Mouse (Mus musculus): ENCODE measurements around the gene Espl1. TPM values are rescaled to one million over a fixed set of nuclear protein-coding genes. Genes with fewer than 3 reads are reported as not detected.
A peak's percentile ranks its signal among the peaks of the same experiment; 100 is the strongest.

Gene Espl1
- total RNA-seq, 1 experiment from 2014 or later = 39.7 TPM

DNA sequence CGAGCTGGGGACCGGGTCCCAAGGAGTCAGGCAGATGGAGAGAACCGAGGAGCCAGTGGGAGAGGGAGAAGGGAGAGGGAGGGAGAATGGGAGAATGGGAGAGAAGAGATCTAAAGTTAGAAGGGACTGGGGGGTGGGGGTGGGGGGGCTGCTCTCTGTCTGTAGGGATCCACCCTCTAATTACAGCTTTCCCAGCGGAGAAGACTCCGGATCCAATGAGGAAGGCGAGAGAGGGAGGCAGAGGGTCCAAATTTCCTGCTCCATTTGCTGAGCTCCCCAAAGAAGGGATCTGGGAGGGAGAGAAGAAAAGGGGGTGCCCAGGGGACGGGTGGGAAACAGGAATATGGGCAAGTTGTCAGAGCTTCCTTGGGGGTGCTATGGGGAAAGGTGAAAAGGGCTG, 70.2 kb downstream of the Espl1 start:
- ATAC-seq (replicated peaks; ENCODE audit: low read depth, poor library complexity, severe bottlenecking) = no peak

DNA sequence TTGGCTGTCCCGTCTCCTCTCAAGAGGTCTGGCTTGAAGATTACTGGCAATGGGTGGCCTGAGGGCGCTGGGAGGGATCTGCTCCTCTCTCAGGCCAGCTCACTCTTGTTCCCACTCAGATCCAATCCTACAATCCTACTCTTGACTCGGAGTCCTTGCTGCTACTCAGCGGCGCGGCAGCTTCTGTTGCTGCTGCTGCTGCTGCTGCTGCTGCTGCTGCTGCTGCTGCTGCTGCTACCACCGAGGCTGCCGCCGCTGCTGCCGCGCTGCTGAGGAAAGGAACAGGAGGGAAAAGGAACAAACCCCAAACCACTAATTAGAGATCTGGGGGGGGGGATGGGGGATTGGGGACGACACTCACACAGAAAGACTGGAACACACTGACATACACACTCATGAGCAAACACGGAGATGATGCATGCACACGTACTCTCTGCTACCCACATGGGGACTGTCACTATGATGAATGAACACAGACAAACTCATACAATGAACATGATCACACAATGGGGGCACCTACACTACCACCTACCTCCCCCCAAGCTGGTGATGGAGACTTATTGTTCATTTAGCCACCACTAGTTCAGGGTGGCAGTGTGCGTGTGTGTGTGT, 70.8 kb downstream of the Espl1 start, which contains the start of gene Sp7:
Gene Sp7 (minus strand): TSS at position 450 of the 612 bp plus-strand sequence.
- ATAC-seq (replicated peaks; ENCODE audit: low read depth, poor library complexity, severe bottlenecking) = 0 out of 2 replicates have a peak, but pooled peaks have one; percentile 12

DNA sequence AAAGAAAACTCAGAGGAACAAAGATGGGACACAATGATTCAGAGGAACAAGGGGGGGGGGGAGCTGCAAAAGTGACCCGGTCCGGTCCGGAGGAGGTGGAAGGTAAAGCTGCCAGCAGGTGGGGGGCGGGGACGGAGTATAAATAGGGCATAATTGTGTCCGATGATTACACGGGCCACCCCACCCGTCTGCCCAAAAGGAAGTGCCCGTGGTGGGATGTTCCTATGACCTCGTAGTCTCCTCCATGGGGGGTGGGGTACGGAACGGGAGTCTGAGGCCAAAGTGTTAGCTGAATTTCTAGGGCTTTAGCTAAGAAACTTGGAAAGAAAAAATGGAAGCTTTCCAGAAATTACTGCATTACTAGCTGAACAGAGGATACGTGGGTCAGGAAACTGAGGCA, 73.9 kb downstream of the Espl1 start:
- ATAC-seq (replicated peaks; ENCODE audit: low read depth, poor library complexity, severe bottlenecking) = no peak

DNA sequence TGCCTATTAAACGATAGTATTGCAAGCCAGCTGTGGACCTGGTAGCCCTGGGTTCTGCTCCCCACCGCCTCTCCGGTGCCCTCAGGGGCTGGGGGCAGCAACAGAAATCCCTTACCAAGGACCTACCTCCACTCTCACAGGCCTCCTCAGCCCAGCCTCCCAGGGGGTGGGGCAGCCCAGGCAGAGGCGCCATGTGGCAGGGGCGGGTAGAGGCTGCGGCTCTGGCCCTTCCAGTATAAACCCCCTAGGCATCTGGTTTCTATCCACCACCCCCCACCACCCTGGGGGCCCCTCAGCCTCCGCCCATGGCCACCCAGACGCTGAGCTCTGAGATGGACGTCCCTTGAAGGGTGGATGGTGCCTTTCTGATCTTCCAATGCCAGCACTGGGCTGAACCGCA, 74.7 kb downstream of the Espl1 start:
- ATAC-seq (replicated peaks; ENCODE audit: low read depth, poor library complexity, severe bottlenecking) = no peak

Other genes starting within 250 kb of the Espl1 start
- 452 and 502 TPM in 2 replicates for gene Eif4b, start 222.5 kb upstream of the Espl1 start, total RNA-seq (2017)
- gene Tns2, start 195.9 kb upstream of the Espl1 start, total RNA-seq (2017) = not detected in 2 replicates
- gene Spryd3, start 160.0 kb upstream of the Espl1 start, total RNA-seq (2017) = 9.7 and 15.5 TPM in 2 replicates
- not detected in 2 replicates for gene Igfbp6, start 151.9 kb upstream of the Espl1 start, total RNA-seq (2017)
- gene Soat2, start 145.7 kb upstream of the Espl1 start, total RNA-seq (2017) = 3.3 and 6.3 TPM in 2 replicates
- 33.7 and 35.4 TPM in 2 replicates for gene Zfp740, start 93.0 kb upstream of the Espl1 start, total RNA-seq (2017)
- gene Csad, start 91.5 kb upstream of the Espl1 start, total RNA-seq (2017) = 7.0 and 27.8 TPM in 2 replicates
- 81.3 and 108 TPM in 2 replicates for gene Itgb7, start 64.3 kb upstream of the Espl1 start, total RNA-seq (2017)
- gene Rarg, start 38.7 kb upstream of the Espl1 start, total RNA-seq (2017) = 1.2 and 3.9 TPM in 2 replicates
- not detected in 2 replicates for gene Gm9918, start 25.7 kb upstream of the Espl1 start, total RNA-seq (2017)
- 16.8 and 21.0 TPM in 2 replicates for gene Mfsd5, start 16.8 kb upstream of the Espl1 start, total RNA-seq (2017)
- 219 and 289 TPM in 2 replicates for gene Pfdn5, start 29.9 kb downstream of the Espl1 start, total RNA-seq (2017)
- gene Myg1, start 35.4 kb downstream of the Espl1 start, total RNA-seq (2017) = 40.0 and 50.8 TPM in 2 replicates
- 111 and 199 TPM in 2 replicates for gene Aaas, start 54.5 kb downstream of the Espl1 start, total RNA-seq (2017)
- not detected in 2 replicates for gene Sp7, start 70.9 kb downstream of the Espl1 start, total RNA-seq (2017)
- 65.3 and 87.3 TPM in 2 replicates for gene Sp1, start 109.9 kb downstream of the Espl1 start, total RNA-seq (2017)
- gene Amhr2, start 149.1 kb downstream of the Espl1 start, total RNA-seq (2017) = not detected in 2 replicates
- 38.7 and 51.2 TPM in 2 replicates for gene Prr13, start 162.8 kb downstream of the Espl1 start, total RNA-seq (2017)
- 227 and 349 TPM in 2 replicates for gene Pcbp2, start 174.3 kb downstream of the Espl1 start, total RNA-seq (2017)
- gene Gm10337, start 207.5 kb downstream of the Espl1 start, total RNA-seq (2017) = not detected in 2 replicates
- 0.92 and 1.3 TPM in 2 replicates for gene Map3k12, start 220.8 kb downstream of the Espl1 start, total RNA-seq (2017)
- 13.4 and 31.7 TPM in 2 replicates for gene Tarbp2, start 221.9 kb downstream of the Espl1 start, total RNA-seq (2017)
- 0.50 and 0.68 TPM in 2 replicates for gene Npff, start 228.7 kb downstream of the Espl1 start, total RNA-seq (2017)

All from common myeloid progenitor, adult 5-6 weeks (primary cell).